Mouse (Mus musculus) liver, postnatal 0 days (tissue): ENCODE results near the gene Cyp2t4. TPM values are rescaled to one million over a fixed set of nuclear protein-coding genes. Genes with fewer than 3 reads are reported as not detected.

Experiments used
- ATAC-seq: fragments of 200-750 bp; cut with Nextera tagmentation; 2 replicates; pipeline ENCODE4 v1.8.0; 2017; ENCODE audit warnings: mild to moderate bottlenecking, moderate library complexity
- DNase-seq: peaks from one replicate; pipeline ENCODE4 v3.0.0-alpha.2; 2016
- H3K27ac ChIP-seq: fragments of 300-500 bp; sonication (generic); 2 replicates; pipeline ENCODE4 v1.5.1; 2014; ENCODE audit warnings: antibody characterized with exemption, moderate library complexity, mild to moderate bottlenecking, low read depth
- H3K27me3 ChIP-seq: fragments of 300-500 bp; sonication (generic); 2 replicates; pipeline ENCODE4 v1.6.1; 2014; ENCODE audit warnings: low read length, control low read depth, mixed read lengths; ENCODE audit not compliant: insufficient read depth
- H3K36me3 ChIP-seq: fragments of 300-500 bp; sonication (generic); replicated peaks from 2 replicates; pipeline ENCODE4 v1.6.1; 2014; ENCODE audit warnings: mild to moderate bottlenecking, control low read depth, low read length, moderate library complexity, mixed read lengths; ENCODE audit not compliant: insufficient read depth
- H3K4me1 ChIP-seq: fragments of 300-500 bp; sonication (generic); 2 replicates; pipeline ENCODE4 v1.6.1; 2014; ENCODE audit warnings: antibody characterized with exemption, mild to moderate bottlenecking, control low read depth; ENCODE audit not compliant: insufficient read depth
- H3K4me2 ChIP-seq: fragments of 300-500 bp; sonication (generic); 2 replicates; pipeline ENCODE4 v1.6.1; 2014; ENCODE audit warnings: low read depth, mild to moderate bottlenecking, low read length, moderate library complexity, mixed read lengths
- H3K4me3 ChIP-seq: fragments of 300-500 bp; sonication (generic); 2 replicates; pipeline ENCODE4 v1.5.1; 2014; ENCODE audit warnings: low read depth, low read length
- H3K9ac ChIP-seq: fragments of 300-500 bp; sonication (generic); replicated peaks from 2 replicates; pipeline ENCODE4 v1.6.1; 2014; ENCODE audit warnings: mild to moderate bottlenecking, moderate library complexity
- H3K9me3 ChIP-seq: fragments of 300-500 bp; sonication (generic); 2 replicates; pipeline ENCODE4 v1.6.1; 2016; ENCODE audit warnings: mild to moderate bottlenecking, control low read depth, low read length, mixed read lengths
- CTCF ChIP-seq: sonication (generic); IDR thresholded peaks from 2 replicates; pipeline ENCODE4 v1.5.1; 2016; ENCODE audit warnings: antibody characterized with exemption, low read depth
- EP300 ChIP-seq: IDR thresholded peaks from 2 replicates; pipeline ENCODE4 v1.6.1; 2016; ENCODE audit warnings: antibody characterized with exemption, low read depth, mild to moderate bottlenecking
- WGBS: fragments of 180-500 bp; shearing (Covaris S2); extraction: QIAGEN DNeasy Blood & Tissue Kit; methylation state at CpG from one replicate; pipeline ENCODE4 v1.1.7; 2014; ENCODE audit not compliant: insufficient replicate concordance; 5-methylcytosine and 5-hydroxymethylcytosine counted together
- polyA plus RNA-seq: library from polyadenylated mRNA; unstranded; fragments of >200 nt; fragmentation: Nextera tagmentation; extraction: Ambion mirVana; gene quantifications from 2 replicates; pipeline ENCODE4 v1.2.1, GENCODE M21; 2015

Gene Cyp2t4
- polyA plus RNA-seq, 1 experiment from 2014 or later: not detected

DNA sequence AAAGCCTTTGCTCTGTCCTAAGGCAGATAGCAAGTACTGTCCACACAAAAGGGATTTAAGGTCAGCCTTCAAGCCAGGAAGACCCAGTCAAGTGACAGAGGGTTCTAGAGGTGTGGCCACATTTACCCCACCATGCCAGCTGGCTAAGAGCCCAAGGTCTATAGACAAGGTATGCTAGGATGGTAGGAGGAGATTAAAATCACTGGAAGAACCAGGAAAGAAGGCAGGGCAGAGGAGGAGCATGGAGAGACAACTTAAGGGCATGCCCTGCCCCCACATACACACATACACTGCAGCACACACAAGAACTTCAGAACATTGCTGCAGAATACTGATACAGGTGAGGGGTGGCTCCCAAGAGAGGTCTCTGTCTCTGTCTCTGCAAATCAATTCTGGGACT is 33.8 kb upstream of the Cyp2t4 start, which contains the start of gene Cyp2f2:
Gene Cyp2f2 (plus strand): TSS at position 234 of the 400 bp plus-strand sequence.
- no peak for TF ChIP-seq CTCF
- no peak for TF ChIP-seq EP300
- no peaks in the 10 kb centered on the region for H3K9me3 ChIP-seq
- DNase-seq (no peak), ATAC-seq (no peak)
- H3K9ac ChIP-seq: no peak within 1 kb of the TSS
- no peak within 1 kb of the TSS for H3K4me3 ChIP-seq
- H3K27me3 ChIP-seq: no peaks in the 10 kb centered on the region
- H3K4me2 ChIP-seq: no peak within 1 kb of the TSS
- no peaks in the 10 kb centered on the region for H3K36me3 ChIP-seq
- no peak within 1 kb of the TSS for H3K27ac ChIP-seq
- no peaks in the 10 kb centered on the region for H3K4me1 ChIP-seq

DNA sequence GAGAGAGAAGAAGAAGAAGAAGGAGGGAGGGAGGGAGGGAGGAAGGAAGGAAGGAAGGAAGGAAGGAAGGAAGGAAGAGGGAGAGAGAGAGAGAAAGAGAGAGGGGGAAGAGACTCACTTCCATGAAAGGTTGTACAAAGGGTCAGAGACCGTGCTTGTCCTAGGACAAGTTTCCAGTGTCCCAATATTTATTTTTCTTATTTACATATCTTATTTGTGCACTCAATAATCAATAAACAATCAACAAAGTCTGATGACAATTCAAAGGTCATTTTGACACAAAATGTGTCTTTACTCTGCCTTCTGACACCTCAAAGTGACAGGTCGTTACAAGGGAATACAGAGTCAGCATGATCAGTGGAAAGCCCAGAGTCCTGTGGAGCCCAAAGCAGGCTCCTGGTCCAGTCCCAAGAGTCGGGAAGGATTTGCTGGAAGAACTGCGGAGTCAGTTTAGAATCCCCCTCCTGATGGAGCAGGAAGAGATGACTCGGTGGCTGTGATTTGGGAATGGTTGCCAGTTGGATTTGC is 29.1 kb upstream of the Cyp2t4 start:
- Histone ChIP-seq H3K4me3 (no peak overlapping the region), H3K27ac (peak overlapping the region; percentile 39; the same call in 1 of the 2 replicates), H3K4me1 (no peaks in the 10 kb centered on the region), H3K9ac (no peak overlapping the region), H3K36me3 (no peaks in the 10 kb centered on the region), H3K4me2 (no peak overlapping the region), H3K27me3 (no peaks in the 10 kb centered on the region), H3K9me3 (no peaks in the 10 kb centered on the region)
- TF ChIP-seq CTCF: no peak
- peak; percentile 82 for TF ChIP-seq EP300
- DNase-seq (no peak), ATAC-seq (peak; percentile 81)
- 56% methylated on average over 5 of the region's 5 CpGs for WGBS

DNA sequence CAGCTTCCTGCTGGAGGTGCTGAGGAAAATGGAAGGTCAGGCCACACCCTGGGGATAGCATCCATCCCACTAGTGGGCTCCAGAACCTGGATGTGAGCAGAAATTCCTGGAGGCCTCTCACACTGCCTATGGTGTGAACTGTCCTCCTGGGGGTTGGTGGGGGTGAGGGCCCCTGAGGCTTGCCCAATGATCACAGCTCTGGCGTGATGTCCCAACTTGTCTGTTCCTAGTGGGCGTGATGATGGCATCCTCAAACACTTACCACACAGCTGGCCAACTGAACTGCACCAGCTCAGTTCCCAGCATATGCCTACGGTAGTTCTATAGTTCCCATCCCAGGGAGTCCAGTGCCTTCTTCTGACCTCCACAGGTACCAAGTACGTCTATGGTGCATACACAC is 28.5 kb upstream of the Cyp2t4 start:
- no peak overlapping the region for H3K4me2 ChIP-seq
- H3K9ac ChIP-seq: no peak overlapping the region
- H3K27me3 ChIP-seq: no peaks in the 10 kb centered on the region
- TF ChIP-seq EP300 (no peak), CTCF (no peak)
- WGBS: 73% methylated on average over 4 of the region's 4 CpGs
- ATAC-seq (peak; percentile 80), DNase-seq (peak; percentile 30)
- H3K4me3 ChIP-seq: no peak overlapping the region
- H3K36me3 ChIP-seq: no peaks in the 10 kb centered on the region
- H3K4me1 ChIP-seq: no peaks in the 10 kb centered on the region
- H3K27ac ChIP-seq: peak overlapping the region; percentile 39; the same call in 1 of the 2 replicates
- H3K9me3 ChIP-seq: no peaks in the 10 kb centered on the region

DNA sequence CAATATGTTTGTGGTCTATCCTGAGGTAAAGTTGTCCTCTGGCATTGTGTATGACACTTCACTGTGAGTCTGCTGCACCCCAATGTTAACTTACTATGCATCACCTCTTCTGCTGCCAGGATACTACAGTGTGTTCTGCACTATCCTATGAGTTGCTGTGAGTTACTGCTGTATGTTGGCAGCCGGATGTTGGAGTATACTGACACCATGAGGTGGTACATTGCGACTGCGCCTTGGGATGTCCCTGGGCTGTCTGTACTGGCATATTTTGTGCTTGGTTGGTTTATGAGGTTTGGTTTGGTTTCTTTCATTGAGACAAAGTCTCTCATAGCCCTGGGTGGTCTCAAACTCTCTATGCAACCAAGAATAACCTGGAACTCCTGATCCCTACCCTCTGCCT is 25.4 kb upstream of the Cyp2t4 start:
- Histone ChIP-seq H3K27ac (no peak overlapping the region), H3K36me3 (no peaks in the 10 kb centered on the region), H3K4me2 (no peak overlapping the region), H3K4me3 (no peak overlapping the region), H3K9me3 (no peaks in the 10 kb centered on the region), H3K9ac (no peak overlapping the region), H3K4me1 (no peaks in the 10 kb centered on the region; the same call in 1 of the 2 replicates), H3K27me3 (no peaks in the 10 kb centered on the region)
- peak; percentile 45 for DNase-seq
- 39% methylated on average over 3 of the region's 3 CpGs for WGBS
- TF ChIP-seq EP300 (no peak), CTCF (peak; percentile 79)
- ATAC-seq: peak; percentile 52; the same call in 1 of the 2 replicates

DNA sequence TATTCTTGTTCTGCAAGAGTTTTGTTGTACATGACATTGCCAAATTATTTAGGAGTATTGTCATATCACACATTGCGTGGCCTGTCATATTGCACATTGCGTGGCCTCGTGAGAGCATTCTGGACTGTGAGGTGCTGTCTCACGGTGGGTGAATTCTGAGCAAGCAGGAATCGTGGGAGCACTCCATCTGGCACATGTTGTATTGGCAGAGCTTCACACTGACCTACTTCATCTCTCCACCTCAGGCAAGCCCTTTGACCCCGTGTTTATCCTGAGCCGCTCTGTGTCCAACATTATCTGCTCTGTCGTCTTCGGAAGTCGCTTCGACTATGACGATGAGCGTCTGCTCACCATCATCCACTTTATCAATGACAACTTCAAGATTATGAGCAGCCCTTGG is 24.6 kb upstream of the Cyp2t4 start:
- no peaks in the 10 kb centered on the region; the same call in 1 of the 2 replicates for H3K4me1 ChIP-seq
- TF ChIP-seq CTCF (no peak), EP300 (no peak)
- H3K36me3 ChIP-seq: no peaks in the 10 kb centered on the region
- H3K4me2 ChIP-seq: no peak overlapping the region
- 80% methylated on average over 13 of the region's 13 CpGs for WGBS
- ATAC-seq (no peak), DNase-seq (no peak)
- H3K27me3 ChIP-seq: no peaks in the 10 kb centered on the region
- no peak overlapping the region for H3K9ac ChIP-seq
- no peak overlapping the region for H3K4me3 ChIP-seq
- no peaks in the 10 kb centered on the region for H3K9me3 ChIP-seq
- no peak overlapping the region for H3K27ac ChIP-seq

DNA sequence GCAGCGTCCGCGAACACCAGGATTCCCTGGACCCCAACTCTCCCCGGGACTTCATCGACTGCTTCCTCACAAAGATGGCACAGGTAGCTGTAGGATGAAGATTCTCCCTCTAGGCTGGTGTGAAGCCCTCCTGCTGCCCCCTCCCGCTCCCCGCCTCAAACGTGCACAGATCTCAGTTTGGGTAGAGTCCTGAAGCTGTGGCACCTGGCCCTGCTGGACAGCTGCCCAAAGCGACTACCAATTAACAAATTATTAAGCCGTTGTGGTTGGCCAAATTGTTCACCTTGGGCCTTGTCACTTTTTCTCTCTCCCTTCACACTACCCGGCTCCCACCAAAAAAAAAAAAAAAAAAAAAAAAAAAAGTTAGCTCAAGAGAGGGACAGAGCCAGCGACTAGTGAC is 23.7 kb upstream of the Cyp2t4 start:
- H3K36me3 ChIP-seq: no peaks in the 10 kb centered on the region
- WGBS: 83% methylated on average over 12 of the region's 12 CpGs
- no peak overlapping the region for H3K4me2 ChIP-seq
- no peak for TF ChIP-seq EP300
- no peak for TF ChIP-seq CTCF
- H3K4me1 ChIP-seq: no peaks in the 10 kb centered on the region; the same call in 1 of the 2 replicates
- H3K27me3 ChIP-seq: no peaks in the 10 kb centered on the region
- H3K9ac ChIP-seq: no peak overlapping the region
- H3K4me3 ChIP-seq: no peak overlapping the region
- DNase-seq (no peak), ATAC-seq (no peak)
- H3K27ac ChIP-seq: no peak overlapping the region
- no peaks in the 10 kb centered on the region for H3K9me3 ChIP-seq
